Mouse (Mus musculus) CH12.LX (cell line): ENCODE measurements around the gene Gpr146. TPM values are rescaled to one million over a fixed set of nuclear protein-coding genes. Genes with fewer than 3 reads are reported as not detected.

Experiments
- DNase-seq: peaks from one replicate; pipeline ENCODE4 v3.0.0-alpha.2; 2013; ENCODE audit errors: extremely low read depth
- H3K27ac ChIP-seq: 2 replicates; pipeline ENCODE4 v1.5.1; 2012; ENCODE audit warnings: low read depth, mild to moderate bottlenecking, control low read depth, moderate library complexity; ENCODE audit not compliant: insufficient read depth
- H3K27me3 ChIP-seq: replicated peaks from 2 replicates; pipeline ENCODE3; 2012; ENCODE audit warnings: inconsistent platforms
- H3K36me3 ChIP-seq, 2 experiments: replicated peaks in 1 of 2; 2 replicates each; pipeline versions ENCODE3 to v1.6.1; 2012; ENCODE audit warnings: inconsistent platforms in 1 of 2, low read length in 1 of 2, mild to moderate bottlenecking in 1 of 2, mixed read lengths in 1 of 2, moderate library complexity in 1 of 2; ENCODE audit not compliant: control insufficient read depth in 1 of 2, insufficient read depth in 1 of 2
- H3K4me1 ChIP-seq, 2 experiments: 2 replicates each; pipeline ENCODE4 v1.6.1; 2012; ENCODE audit warnings: inconsistent platforms in 1 of 2, moderate library complexity in 1 of 2; ENCODE audit not compliant: insufficient read depth in 2 of 2, control insufficient read depth in 1 of 2
- H3K4me2 ChIP-seq: 2 replicates; pipeline ENCODE4 v1.6.1; 2012; ENCODE audit warnings: low read depth, mild to moderate bottlenecking, control low read depth; ENCODE audit not compliant: poor library complexity, insufficient read depth, severe bottlenecking
- H3K4me3 ChIP-seq, 3 experiments: fragments of 150-350 bp in 1 of 3; sonication (generic) in 1 of 3; replicated peaks in 1 of 3; 2 replicates each; pipeline versions ENCODE3 to v1.5.1; 2011 to 2012; ENCODE audit warnings: low read depth in 2 of 3, low read length in 2 of 3, mild to moderate bottlenecking in 2 of 3, moderate library complexity in 2 of 3, control low read depth in 1 of 3, improper control_type of control experiment in 1 of 3, inconsistent platforms in 1 of 3, mixed read lengths in 1 of 3; ENCODE audit not compliant: poor library complexity in 1 of 3
- H3K79me2 ChIP-seq: replicated peaks from 2 replicates; pipeline ENCODE4 v1.6.1; 2012; ENCODE audit warnings: mild to moderate bottlenecking, moderate library complexity; ENCODE audit not compliant: control insufficient read depth, poor library complexity, insufficient read depth, severe bottlenecking; ENCODE audit errors: extremely low read depth
- H3K9ac ChIP-seq: 2 replicates; pipeline ENCODE4 v1.6.1; 2012; ENCODE audit warnings: low read depth, mild to moderate bottlenecking, control low read depth, moderate library complexity; ENCODE audit not compliant: insufficient read depth
- H3K9me3 ChIP-seq: replicated peaks from 2 replicates; pipeline ENCODE3; 2012; ENCODE audit warnings: low read length, inconsistent platforms, mixed read lengths
- CHD1 ChIP-seq: IDR thresholded peaks from 2 replicates; pipeline ENCODE4 v1.6.1; 2012; ENCODE audit warnings: low read depth, low read length, improper control_type of control experiment, inconsistent platforms
- CHD2 ChIP-seq: IDR thresholded peaks from 2 replicates; pipeline ENCODE4 v1.6.1; 2011; ENCODE audit warnings: low read length, improper control_type of control experiment
- CTCF ChIP-seq, 2 experiments: IDR thresholded peaks in 1 of 2; conservative IDR thresholded peaks in 1 of 2; 2 replicates each; pipeline ENCODE4 v1.5.1; 2011 to 2012; ENCODE audit warnings: low read depth in 2 of 2, low read length in 2 of 2, improper control_type of control experiment in 1 of 2, inconsistent platforms in 1 of 2, mild to moderate bottlenecking in 1 of 2, moderate library complexity in 1 of 2
- E2F4 ChIP-seq: IDR thresholded peaks from 2 replicates; pipeline ENCODE4 v1.6.1; 2011; ENCODE audit warnings: low read depth, low read length, improper control_type of control experiment; ENCODE audit not compliant: insufficient replicate concordance
- ELF1 ChIP-seq: IDR thresholded peaks from 2 replicates; pipeline ENCODE4 v1.6.1; 2014; ENCODE audit warnings: low read depth, mild to moderate bottlenecking, inconsistent platforms, low read length, improper control_type of control experiment
- ETS1 ChIP-seq: conservative IDR thresholded peaks from 2 replicates; pipeline ENCODE4 v1.6.1; 2012; ENCODE audit warnings: low read depth, mild to moderate bottlenecking, inconsistent platforms, low read length, improper control_type of control experiment, moderate library complexity
- GABPA ChIP-seq: IDR thresholded peaks from 2 replicates; pipeline ENCODE4 v1.6.1; 2012; ENCODE audit warnings: low read depth, low read length, improper control_type of control experiment, inconsistent platforms; ENCODE audit not compliant: insufficient replicate concordance
- HCFC1 ChIP-seq: IDR thresholded peaks from 2 replicates; pipeline ENCODE4 v1.6.1; 2012; ENCODE audit warnings: low read depth, mild to moderate bottlenecking, inconsistent platforms, low read length, improper control_type of control experiment
- JUN ChIP-seq: IDR thresholded peaks from 2 replicates; pipeline ENCODE4 v1.6.1; 2011; ENCODE audit warnings: low read depth, mild to moderate bottlenecking, low read length, improper control_type of control experiment, moderate library complexity; ENCODE audit not compliant: insufficient read depth
- KAT2A ChIP-seq: IDR thresholded peaks from 2 replicates; pipeline ENCODE4 v1.6.1; 2012; ENCODE audit warnings: low read length, improper control_type of control experiment, inconsistent platforms; ENCODE audit not compliant: insufficient replicate concordance
- MAFK ChIP-seq: IDR thresholded peaks from 2 replicates; pipeline ENCODE4 v1.6.1; 2011; ENCODE audit warnings: low read length, improper control_type of control experiment; ENCODE audit not compliant: insufficient replicate concordance
- MAZ ChIP-seq: IDR thresholded peaks from 2 replicates; pipeline ENCODE4 v1.6.1; 2012; ENCODE audit warnings: low read depth, mild to moderate bottlenecking, inconsistent platforms, low read length, improper control_type of control experiment, moderate library complexity
- MEF2A ChIP-seq: IDR thresholded peaks from 2 replicates; pipeline ENCODE4 v1.6.1; 2014; ENCODE audit warnings: low read depth, mild to moderate bottlenecking, inconsistent platforms, low read length, improper control_type of control experiment, borderline replicate concordance
- MXI1 ChIP-seq: IDR thresholded peaks from 2 replicates; pipeline ENCODE4 v1.6.1; 2011; ENCODE audit warnings: mild to moderate bottlenecking, low read depth, low read length, improper control_type of control experiment
- MYC ChIP-seq: IDR thresholded peaks from 2 replicates; pipeline ENCODE4 v1.6.1; 2011; ENCODE audit warnings: low read depth, mild to moderate bottlenecking, improper control_type of control experiment, low read length
- NELFE ChIP-seq: IDR thresholded peaks from 2 replicates; pipeline ENCODE4 v1.6.1; 2011; ENCODE audit warnings: low read depth, low read length, improper control_type of control experiment
- NRF1 ChIP-seq: IDR thresholded peaks from 2 replicates; pipeline ENCODE4 v1.6.1; 2014; ENCODE audit warnings: low read depth, mild to moderate bottlenecking, inconsistent platforms, low read length, improper control_type of control experiment, moderate library complexity
- POLR2AphosphoS2 ChIP-seq: IDR thresholded peaks from 2 replicates; pipeline ENCODE4 v1.6.1; 2011; ENCODE audit warnings: low read depth, low read length, improper control_type of control experiment
- SIN3A ChIP-seq: IDR thresholded peaks from 2 replicates; pipeline ENCODE4 v1.6.1; 2012; ENCODE audit warnings: low read length, improper control_type of control experiment, inconsistent platforms
- SMC3 ChIP-seq: IDR thresholded peaks from 2 replicates; pipeline ENCODE4 v1.6.1; 2011; ENCODE audit warnings: low read depth, low read length, improper control_type of control experiment
- TBP ChIP-seq: conservative IDR thresholded peaks from 2 replicates; pipeline ENCODE4 v1.6.1; 2011; ENCODE audit warnings: low read depth, low read length, improper control_type of control experiment
- TCF12 ChIP-seq: IDR thresholded peaks from 2 replicates; pipeline ENCODE4 v1.6.1; 2014; ENCODE audit warnings: low read depth, mild to moderate bottlenecking, inconsistent platforms, low read length, improper control_type of control experiment
- UBTF ChIP-seq: IDR thresholded peaks from 2 replicates; pipeline ENCODE4 v1.6.1; 2012; ENCODE audit warnings: low read depth, mild to moderate bottlenecking, inconsistent platforms, low read length, improper control_type of control experiment, moderate library complexity
- USF2 ChIP-seq: conservative IDR thresholded peaks from 2 replicates; pipeline ENCODE4 v1.6.1; 2011; ENCODE audit warnings: low read depth, low read length, improper control_type of control experiment
- ZC3H11A ChIP-seq: IDR thresholded peaks from 2 replicates; pipeline ENCODE4 v1.6.1; 2012; ENCODE audit warnings: low read depth, mild to moderate bottlenecking, inconsistent platforms, low read length, improper control_type of control experiment
- ZMIZ1 ChIP-seq: IDR thresholded peaks from 2 replicates; pipeline ENCODE4 v1.6.1; 2012; ENCODE audit warnings: low read depth, mild to moderate bottlenecking, inconsistent platforms, low read length, improper control_type of control experiment
- dilution Hi-C: fragments of 300-500 bp; cut with MboI; formaldehyde crosslinking; loops from 2 replicates; pipeline ENCODE4 v1.14.3; 2020; ENCODE audit warnings: low sequenced_read_pairs; ENCODE audit not compliant: extremely low pct_unique_long_range_greater_than_20kb, extremely low pct_ligation_motif_present
- in situ Hi-C: fragments of 300-500 bp; cut with MboI; formaldehyde crosslinking; loops from 3 replicates; pipeline ENCODE4 v1.14.3; 2019; ENCODE audit warnings: low sequenced_read_pairs, low pct_ligation_motif_present, low pct_unique_long_range_greater_than_20kb, mixed read lengths
- polyA plus RNA-seq: library from polyadenylated mRNA; unstranded; fragments of >175 nt; gene quantifications from 2 replicates; pipeline ENCODE4 v1.2.1, GENCODE M21; 2012; ENCODE audit warnings: low read depth; ENCODE audit not compliant: insufficient read length
- total RNA-seq, 2 experiments: library from RNA; depleted of rRNA; stranded (reverse); fragments of 300-350 nt in 1 of 2; fragments of >200 nt in 1 of 2; gene quantifications; 2 replicates each; pipeline ENCODE4 v1.2.3; 2012 to 2014

The Gpr146 gene
- total and polyA plus RNA-seq, 3 experiments, result 0.13 TPM; not detected in 2

GRCm38 (mm10) chr5:139364911-139365571 is 12.5 kb upstream of the Gpr146 start:
- dilution Hi-C loops, result no loop called here
- peaks cover 0 to 35% of the 10 kb centered on the region in 2 experiments; a peak in 2 of 4 replicates for H3K4me1 ChIP-seq
- no peaks in the 10 kb centered on the region for H3K27me3 ChIP-seq
- no peaks in the 10 kb centered on the region for H3K79me2 ChIP-seq
- TF ChIP-seq MAFK, result no peak
- TF ChIP-seq ETS1, result no peak
- TF ChIP-seq CHD2, result no peak
- TF ChIP-seq TBP, result no peak
- TF ChIP-seq HCFC1, result no peak
- TF ChIP-seq UBTF, result no peak
- TF ChIP-seq TCF12, result no peak
- no peak for TF ChIP-seq MYC
- TF ChIP-seq JUN, result no peak
- no peak for TF ChIP-seq SIN3A
- TF ChIP-seq SMC3, result no peak
- TF ChIP-seq CHD1, result no peak
- TF ChIP-seq POLR2AphosphoS2, result no peak
- TF ChIP-seq NRF1, result no peak
- no peak for TF ChIP-seq MAZ
- no peak for TF ChIP-seq ZC3H11A
- no peak for TF ChIP-seq CTCF (conservative IDR thresholded peaks at IDR 0.05 in 1 of 2, IDR thresholded peaks at IDR 0.05 in 1 of 2; ENCODE audit: low read depth in 2 of 2, low read length in 2 of 2)
- no peak for TF ChIP-seq GABPA
- TF ChIP-seq ELF1, result no peak
- no peak for TF ChIP-seq MEF2A
- no peak overlapping the region for H3K9ac ChIP-seq
- no peak overlapping the region for H3K27ac ChIP-seq
- no peak overlapping the region for H3K4me3 ChIP-seq
- H3K4me2 ChIP-seq, result no peak overlapping the region
- H3K36me3 ChIP-seq, result peaks cover 15 to 55% of the 10 kb centered on the region in 2 experiments
- no peaks in the 10 kb centered on the region for H3K9me3 ChIP-seq
- in situ Hi-C loops, result loop anchor here (10.0 to 25.0 kb wide), 2 partner anchors 97 to 320 kb away; partner anchors contain the start of gene 3110082I17Rik
- DNase-seq, result no peak

- in situ Hi-C loops (loop anchor here (10.0 to 25.0 kb wide), 2 partner anchors 96 to 319 kb away; partner anchors contain the start of gene 3110082I17Rik), dilution Hi-C loops (no loop called here)
- no peaks in the 10 kb centered on the region for H3K9me3 ChIP-seq
- H3K36me3 ChIP-seq, result peaks cover 15 to 47% of the 10 kb centered on the region in 2 experiments
- no peak overlapping the region for H3K4me2 ChIP-seq
- no peak overlapping the region for H3K4me3 ChIP-seq
- no peaks in the 10 kb centered on the region for H3K27me3 ChIP-seq
- no peaks in the 10 kb centered on the region for H3K79me2 ChIP-seq
- H3K4me1 ChIP-seq, result peaks cover 0 to 35% of the 10 kb centered on the region in 2 experiments; a peak in 2 of 4 replicates
- TF ChIP-seq NRF1 (no peak), TCF12 (no peak), SMC3 (no peak), KAT2A (no peak), USF2 (no peak), MYC (no peak), HCFC1 (no peak), NELFE (no peak), ETS1 (no peak), E2F4 (no peak), ZMIZ1 (no peak), MXI1 (no peak), SIN3A (no peak)
- H3K9ac ChIP-seq, result no peak overlapping the region
- no peak overlapping the region for H3K27ac ChIP-seq
- no peak for DNase-seq
These were observed 11.7 kb upstream of the Gpr146 start for GRCm38 (mm10) chr5:139365827-139366226.
